Mouse (Mus musculus): ENCODE data around the gene Plekha6.

Plekha6 gene

GRCm38 (mm10) chr1:133163820-133164431 lies at the start of gene Plekha6:
Plekha6 (plus strand) TSS chr1:133164210.
- DNase-seq (ENCODE audit: low spot score), result no peak

- DNase-seq (ENCODE audit: low spot score), result no peak
Observed at GRCm38 (mm10) chr1:133116108-133116507, 47.9 kb upstream of the Plekha6 start.

- DNase-seq (ENCODE audit: low spot score), result no peak
Observed at GRCm38 (mm10) chr1:133118127-133118526, 45.9 kb upstream of the Plekha6 start.

- DNase-seq (ENCODE audit: low spot score), result no peak
Observed at GRCm38 (mm10) chr1:133118844-133119243, 45.2 kb upstream of the Plekha6 start.

- DNase-seq (ENCODE audit: low spot score), result no peak
Observed at GRCm38 (mm10) chr1:133119931-133120712, 43.9 kb upstream of the Plekha6 start.

- no peak for DNase-seq (ENCODE audit: low spot score)
Observed at GRCm38 (mm10) chr1:133121246-133121645, 42.8 kb upstream of the Plekha6 start.

GRCm38 (mm10) chr1:133124137-133124536 lies 39.9 kb upstream of the Plekha6 start:
- DNase-seq (ENCODE audit: low spot score), result no peak

GRCm38 (mm10) chr1:133125640-133126364 lies 38.2 kb upstream of the Plekha6 start:
- DNase-seq (ENCODE audit: low spot score), result no peak

GRCm38 (mm10) chr1:133126365-133126740 lies 37.7 kb upstream of the Plekha6 start:
- no peak for DNase-seq (ENCODE audit: low spot score)

- no peak for DNase-seq (ENCODE audit: low spot score)
Observed at GRCm38 (mm10) chr1:133127328-133127727, 36.7 kb upstream of the Plekha6 start.

GRCm38 (mm10) chr1:133129471-133130221 lies 34.4 kb upstream of the Plekha6 start:
- DNase-seq (ENCODE audit: low spot score), result peak; percentile 44

- peak; percentile 99 for DNase-seq (ENCODE audit: low spot score)
Observed at GRCm38 (mm10) chr1:133130638-133131560, 33.1 kb upstream of the Plekha6 start, which contains the start of gene Ppp1r15b. Ppp1r15b (plus strand) TSS chr1:133131143.

GRCm38 (mm10) chr1:133131561-133131905 lies 32.5 kb upstream of the Plekha6 start:
- no peak for DNase-seq (ENCODE audit: low spot score)

- no peak for DNase-seq (ENCODE audit: low spot score)
Observed at GRCm38 (mm10) chr1:133131936-133132335, 32.1 kb upstream of the Plekha6 start.

GRCm38 (mm10) chr1:133132388-133133326 lies 31.4 kb upstream of the Plekha6 start:
- DNase-seq (ENCODE audit: low spot score), result no peak

- no peak for DNase-seq (ENCODE audit: low spot score)
Observed at GRCm38 (mm10) chr1:133133425-133133824, 30.6 kb upstream of the Plekha6 start.

- DNase-seq (ENCODE audit: low spot score), result no peak
Observed at GRCm38 (mm10) chr1:133134071-133134470, 29.9 kb upstream of the Plekha6 start.

GRCm38 (mm10) chr1:133134881-133135280 lies 29.1 kb upstream of the Plekha6 start:
- DNase-seq (ENCODE audit: low spot score), result no peak

- no peak for DNase-seq (ENCODE audit: low spot score)
Observed at GRCm38 (mm10) chr1:133135808-133136207, 28.2 kb upstream of the Plekha6 start.

GRCm38 (mm10) chr1:133138401-133138800 lies 25.6 kb upstream of the Plekha6 start:
- DNase-seq (ENCODE audit: low spot score), result no peak
